Mouse (Mus musculus): ENCODE measurements around the gene Slc36a1.

The Slc36a1 gene

GRCm38 (mm10) chr11:55274756-55275155 lies 70.6 kb downstream of the Slc36a1 start:
- DNase-seq (ENCODE audit: low spot score in 2 of 2): peak in 1 of 2 experiments; percentile 37
